Mouse (Mus musculus) liver, embryonic 11.5 days (tissue): ENCODE data around the gene Ano5. TPM values are rescaled to one million over a fixed set of nuclear protein-coding genes. Genes with fewer than 3 reads are reported as not detected.

Source experiments
- polyA plus RNA-seq: library from polyadenylated mRNA; unstranded; fragments of >200 nt; fragmentation: Nextera tagmentation; extraction: Ambion mirVana; gene quantifications from 2 replicates; pipeline ENCODE4 v1.2.1, GENCODE M21; 2014

Gene Ano5
- polyA plus RNA-seq, 1 experiment from 2014 or later = 0.04 TPM

Other genes with a start within 250 kb of the Ano5 start
- not detected in 2 replicates for gene Slc17a6, start 111.0 kb downstream of the Ano5 start, polyA plus RNA-seq